Mouse (Mus musculus): ENCODE data around the gene Gm10096. TPM values are rescaled to one million over a fixed set of nuclear protein-coding genes. Genes with fewer than 3 reads are reported as not detected.

The Gm10096 gene
- not detected for polyA plus RNA-seq (2014; fragmentation: Illumina TruSeq; extraction: RNeasy Lipid Tissue Mini Kit (QIAGEN cat#74804); ENCODE audit: low read depth, low replicate concordance)

GRCm38 (mm10) chrX:28954602-28955001 is at the start of gene Gm10096:
TSS of gene Gm10096 (minus strand) at chrX:28954702.

Data from adipose tissue, adult 10 weeks (tissue).